Mouse (Mus musculus) left cerebral cortex, adult 8-10 months (tissue): ENCODE results near the gene Rbm15b. TPM values are rescaled to one million over a fixed set of nuclear protein-coding genes. Genes with fewer than 3 reads are reported as not detected.

Source experiments
- DNase-seq, 2 experiments: peaks; one replicate each; pipeline ENCODE4 v3.0.0; 2022; ENCODE audit warnings: low spot score in 2 of 2
- total RNA-seq, 4 experiments: library from RNA; stranded (reverse); gene quantifications; 2 replicates each; pipeline ENCODE4 v1.2.4; 2022

Rbm15b gene
- 10 to 100 TPM; 51.6 to 56.5 (median 52.8) TPM for total RNA-seq

GRCm38 (mm10) chr9:106886828-106887702 lies at the start of gene Rbm15b:
Rbm15b (minus strand) TSS chr9:106887428.
- DNase-seq: peak; percentile 94 to 98

DNA sequence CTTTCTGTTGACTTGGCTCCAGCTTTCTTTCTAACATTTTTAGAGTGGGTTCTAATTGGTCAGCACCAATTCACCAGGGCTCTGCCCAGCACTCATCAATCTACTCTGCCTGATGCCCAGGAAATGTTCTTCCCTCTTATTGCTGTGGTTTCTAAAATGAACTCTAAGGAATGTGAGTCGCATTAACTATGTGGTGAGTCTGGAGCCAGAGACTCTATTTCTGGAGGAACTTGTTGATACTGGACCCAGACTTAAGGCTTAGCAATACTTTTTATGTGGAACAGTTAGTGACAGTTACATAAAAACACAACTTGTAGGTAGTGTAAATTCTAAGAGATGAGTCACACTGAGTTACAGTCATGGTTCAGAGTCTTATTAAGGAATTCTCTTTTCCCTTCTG lies 47.8 kb upstream of the Rbm15b start:
- DNase-seq: no peak

GRCm38 (mm10) chr9:106914878-106915277 lies 27.6 kb upstream of the Rbm15b start:
- DNase-seq: no peak

GRCm38 (mm10) chr9:106913759-106914158 lies 26.5 kb upstream of the Rbm15b start:
- DNase-seq: no peak

DNA sequence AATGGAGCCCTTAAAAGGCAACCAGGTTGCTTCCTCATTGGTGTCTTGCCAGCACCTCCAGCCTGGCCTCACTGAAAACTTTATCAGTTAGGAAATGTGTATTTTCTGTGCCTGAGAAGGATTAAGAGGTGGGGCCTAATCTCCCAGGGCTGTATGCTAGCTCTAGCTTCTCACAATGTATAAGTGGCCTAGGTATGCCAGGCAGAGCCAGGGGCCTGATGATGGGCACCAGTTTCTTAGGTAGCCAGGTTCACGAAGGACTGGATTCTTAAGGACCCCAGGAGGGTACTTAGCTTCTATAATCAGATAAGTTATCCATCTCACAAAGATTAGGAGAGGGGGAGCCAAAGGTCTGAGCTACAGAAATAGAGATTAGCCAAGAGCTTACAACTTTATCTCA lies 24.4 kb upstream of the Rbm15b start:
- no peak for DNase-seq

GRCm38 (mm10) chr9:106908715-106909114 lies 21.5 kb upstream of the Rbm15b start:
- DNase-seq: no peak

DNA sequence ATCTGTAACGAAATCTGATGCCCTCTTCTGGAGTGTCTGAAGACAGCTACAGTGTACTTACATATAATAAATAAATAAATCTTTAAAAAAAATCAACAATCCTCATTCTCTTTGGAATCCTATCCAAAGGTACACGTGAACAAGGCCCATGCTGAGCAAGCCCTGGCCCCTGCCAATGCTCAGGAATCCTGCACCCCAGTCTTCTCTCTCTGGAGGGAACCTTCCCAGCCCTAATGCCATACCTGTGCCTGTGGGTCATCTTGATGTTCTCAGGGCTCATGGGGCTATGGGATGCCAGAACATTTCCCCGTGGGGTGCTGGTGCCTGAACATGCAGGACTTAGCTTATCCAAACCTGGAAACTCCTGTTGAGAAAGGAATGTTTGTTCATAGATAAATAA lies 20.9 kb upstream of the Rbm15b start:
- DNase-seq: no peak

DNA sequence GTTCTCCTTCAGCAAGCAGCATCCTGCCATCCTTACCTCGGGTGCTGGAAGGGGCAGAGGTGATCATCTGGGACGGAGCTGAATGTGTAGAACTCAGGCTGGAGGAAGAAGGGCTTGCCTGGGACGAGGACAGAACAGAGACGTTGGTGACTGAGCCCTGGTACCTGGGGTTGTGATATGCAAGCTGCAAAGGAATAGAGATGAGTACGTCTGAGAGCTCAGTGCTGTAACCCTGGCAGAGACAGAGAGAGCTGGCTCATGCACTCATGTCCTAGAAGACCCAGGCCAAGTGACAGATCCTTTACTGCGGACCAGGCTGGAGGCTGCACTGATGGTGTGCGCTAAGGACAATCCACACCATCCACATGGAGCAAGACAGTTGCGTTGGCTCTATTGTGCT lies 19.4 kb upstream of the Rbm15b start:
- no peak for DNase-seq

- no peak for DNase-seq
Measured at GRCm38 (mm10) chr9:106903791-106904134, 16.5 kb upstream of the Rbm15b start.

DNA sequence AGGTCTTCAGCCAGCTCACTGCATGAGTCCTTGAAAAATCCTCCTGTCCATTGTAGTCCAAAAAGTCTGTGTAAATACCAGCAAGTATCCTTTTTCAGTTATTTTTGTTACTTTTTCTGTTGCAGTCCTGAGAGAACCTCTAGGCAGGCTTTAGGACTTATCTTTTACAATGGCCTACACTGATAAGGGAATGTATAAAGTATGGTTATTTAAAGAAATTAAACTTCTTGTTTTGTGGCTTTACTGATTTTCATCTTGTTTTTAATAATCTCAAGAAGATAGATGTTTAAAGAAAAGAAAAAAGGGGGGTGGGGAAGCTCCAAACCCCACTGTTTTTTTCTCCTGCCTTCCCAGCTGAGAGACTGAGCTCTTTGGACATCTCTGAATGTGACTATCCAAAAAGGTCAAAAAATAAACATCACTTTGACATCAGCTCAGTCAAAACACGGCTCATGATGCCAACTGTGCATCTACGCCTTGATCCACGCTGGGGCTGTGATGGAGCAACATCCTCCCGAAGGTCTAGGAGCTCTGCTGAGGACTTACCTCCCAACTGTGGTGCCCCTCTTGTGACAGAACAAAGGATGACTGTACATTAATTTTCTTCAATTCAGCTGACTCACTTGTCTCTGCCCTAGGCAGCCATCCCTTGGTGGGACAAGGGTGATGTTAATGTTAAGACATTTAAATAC lies 16.0 kb upstream of the Rbm15b start:
- DNase-seq: no peak

DNA sequence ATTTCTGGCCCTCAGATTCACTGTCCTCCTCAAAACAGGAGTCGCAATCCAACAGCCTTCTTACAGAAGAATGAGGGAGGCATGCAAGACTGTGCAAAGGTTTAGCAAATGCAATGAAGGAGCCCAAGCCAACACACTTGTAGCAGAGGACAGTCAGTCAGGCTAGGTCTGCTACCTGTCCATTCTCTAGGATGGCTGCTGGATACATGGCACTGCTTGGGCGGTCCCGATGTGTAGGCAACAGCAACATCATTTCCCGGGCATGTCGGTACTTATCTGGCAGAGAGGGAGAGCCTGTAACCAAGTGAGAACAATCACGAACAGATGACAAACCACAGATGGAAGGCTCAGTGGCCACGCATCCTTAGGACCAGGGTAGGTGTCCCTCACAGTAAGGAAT lies 14.4 kb upstream of the Rbm15b start:
- no peak for DNase-seq

DNA sequence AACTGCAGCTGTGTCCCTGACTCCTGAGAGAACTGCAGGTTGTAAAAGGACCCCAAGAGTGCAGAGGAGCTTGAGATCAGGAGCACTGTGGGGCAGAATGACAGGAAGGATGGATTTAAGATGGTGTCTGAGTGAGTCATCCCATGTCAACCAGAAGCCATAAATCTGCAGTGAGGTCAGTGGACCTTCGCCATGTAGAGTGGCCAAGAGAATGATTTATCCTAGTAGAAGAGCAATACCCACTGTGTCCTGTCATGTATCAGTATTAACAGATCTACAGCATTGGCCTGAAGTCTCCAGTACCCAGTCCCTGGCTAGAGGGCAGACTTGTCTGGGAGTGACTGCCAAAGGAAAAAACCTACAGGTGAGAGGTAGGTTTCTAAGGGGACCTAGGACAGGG lies 11.7 kb upstream of the Rbm15b start:
- DNase-seq: no peak

- DNase-seq: no peak
Measured at GRCm38 (mm10) chr9:106893327-106893726, 6.1 kb upstream of the Rbm15b start.

DNA sequence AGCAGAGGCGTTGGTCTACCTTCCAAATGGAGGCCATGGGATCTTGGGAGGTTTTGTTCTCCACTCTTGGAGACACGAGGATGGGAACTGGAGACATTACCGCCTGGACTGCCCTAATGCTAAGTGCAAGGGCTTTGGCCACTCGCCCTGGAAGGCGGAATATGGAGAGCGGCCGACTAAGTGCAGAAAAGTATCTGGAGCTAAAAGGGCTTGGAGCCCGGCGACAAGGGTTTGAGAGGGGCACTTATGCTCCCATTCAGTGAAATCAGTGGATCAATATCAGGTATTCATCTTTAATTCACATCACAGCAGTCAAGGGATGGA lies 5.3 kb upstream of the Rbm15b start:
- DNase-seq: no peak

- DNase-seq: peak; percentile 95 to 99
Measured at GRCm38 (mm10) chr9:106891829-106892551, 4.8 kb upstream of the Rbm15b start, which contains the start of gene Manf. Manf (minus strand) TSS chr9:106891979.

GRCm38 (mm10) chr9:106891341-106891741 lies 4.1 kb upstream of the Rbm15b start:
- no peak for DNase-seq

DNA sequence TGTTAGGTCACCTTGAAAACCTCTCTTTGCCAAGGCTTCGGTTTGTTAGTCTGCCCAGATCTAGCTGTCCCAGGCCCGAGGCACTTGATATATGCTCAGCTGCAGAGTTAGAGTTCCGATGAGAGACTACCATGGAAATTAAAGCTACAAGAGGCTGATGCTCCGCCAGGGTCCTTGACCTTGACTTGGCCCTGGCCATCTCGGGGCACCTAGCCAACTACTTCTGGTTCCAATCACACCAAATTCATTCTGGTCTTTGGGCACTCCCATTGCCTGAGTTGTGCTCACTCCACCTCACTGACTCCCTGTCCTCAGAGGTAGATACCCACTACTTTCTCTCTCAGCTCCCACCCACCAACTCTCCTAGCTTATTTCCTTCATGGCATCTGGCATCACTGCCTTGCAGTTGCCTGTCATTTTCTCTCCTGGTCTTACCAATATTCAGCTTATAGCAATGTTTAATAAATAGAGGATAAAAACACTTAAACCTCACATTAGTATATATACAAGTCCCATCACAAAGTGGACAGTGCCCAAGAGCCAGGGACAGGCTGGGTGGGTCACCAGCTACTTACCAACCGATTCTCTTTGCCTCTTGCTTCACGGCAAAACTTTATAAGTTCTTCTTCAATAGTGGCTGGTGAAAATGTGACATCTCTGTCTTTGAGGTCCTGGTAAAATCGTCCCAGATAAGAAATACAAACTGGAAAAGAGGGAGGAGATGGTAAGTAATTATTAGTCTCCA lies 3.4 kb upstream of the Rbm15b start:
- peak in 1 of 2 experiments; percentile 29 for DNase-seq

GRCm38 (mm10) chr9:106889321-106889720 lies 2.1 kb upstream of the Rbm15b start:
- DNase-seq: no peak

DNA sequence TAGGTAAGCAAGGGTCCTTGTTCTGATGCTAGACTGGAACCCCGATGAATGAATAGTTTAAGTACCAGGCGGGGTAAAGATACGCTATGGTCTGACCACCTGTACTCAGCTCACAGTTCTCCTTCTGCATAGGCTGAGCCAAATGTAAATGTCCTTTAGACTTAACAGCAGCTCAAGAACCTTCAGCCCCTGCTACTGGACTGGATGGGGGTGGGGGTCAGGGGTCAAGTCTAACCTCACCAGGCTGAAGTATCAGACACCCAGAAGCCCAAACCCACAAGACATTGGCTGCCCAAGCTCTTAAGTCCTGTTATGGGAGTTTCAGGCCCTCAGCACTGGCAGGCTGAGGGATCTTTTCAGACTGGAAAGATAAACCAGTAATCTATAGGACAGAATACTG lies 1.1 kb upstream of the Rbm15b start:
- no peak for DNase-seq

DNA sequence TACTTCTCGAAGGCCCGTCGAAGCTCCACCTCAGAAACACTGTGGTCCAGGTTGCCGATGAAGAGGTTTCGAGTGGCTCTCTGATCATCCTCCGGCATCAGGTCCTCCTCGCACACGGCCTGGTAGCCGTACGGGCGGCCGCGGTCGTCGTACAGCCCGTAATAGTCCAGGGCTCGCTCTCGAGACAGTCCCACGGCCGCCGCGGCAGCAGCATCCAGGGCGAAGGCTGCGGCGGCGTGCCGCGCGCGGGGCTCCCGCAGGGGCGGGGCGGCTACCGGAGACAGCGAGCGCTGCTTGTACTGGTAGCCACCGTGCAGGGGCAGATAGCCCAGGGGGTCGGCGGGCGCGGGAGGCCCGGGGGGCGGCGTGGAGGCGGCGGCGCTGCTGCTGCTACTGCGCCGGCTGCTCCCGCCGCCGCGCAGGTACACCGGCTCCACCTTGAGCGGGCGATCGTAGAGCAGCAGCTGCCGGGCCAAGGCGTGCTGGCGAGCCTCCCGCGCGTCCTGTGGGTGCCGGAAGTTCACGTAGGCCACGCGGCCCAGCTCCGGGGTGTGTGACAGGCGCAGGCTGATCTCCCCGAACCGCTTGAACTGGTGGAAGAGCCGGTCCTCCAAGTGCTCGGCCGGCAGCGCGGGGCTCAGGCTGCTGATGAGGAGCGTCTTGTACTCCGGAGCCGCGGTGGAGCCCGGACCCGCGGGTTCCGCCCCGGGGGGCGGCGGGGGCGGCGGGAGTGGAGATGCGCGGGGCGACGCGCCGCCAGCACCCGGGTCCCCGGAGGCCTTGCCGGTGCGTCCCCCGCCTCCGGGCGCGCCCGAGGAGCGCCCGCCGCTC lies 1.1 kb downstream of the Rbm15b start:
- peak in 1 of 2 experiments; percentile 43 for DNase-seq
